Mouse (Mus musculus) G1E (cell line): Measurements from ENCODE around the gene Lrrc71. TPM values are rescaled to one million over a fixed set of nuclear protein-coding genes. Genes with fewer than 3 reads are reported as not detected.

Source experiments
- ATAC-seq: 2 replicates; pipeline ENCODE4 v1.8.0; 2016; ENCODE audit warnings: mild to moderate bottlenecking; ENCODE audit not compliant: insufficient number of reproducible peaks, poor library complexity, low FRiP score, severe bottlenecking; ENCODE audit errors: extremely low read depth
- DNase-seq: peaks from one replicate; pipeline ENCODE4 v3.0.0; 2012; ENCODE audit warnings: low spot score
- H3K27me3 ChIP-seq: 2 replicates; pipeline ENCODE4 v1.6.1; 2012; ENCODE audit warnings: mild to moderate bottlenecking, low read length, inconsistent platforms; ENCODE audit not compliant: insufficient read depth
- H3K36me3 ChIP-seq: replicated peaks from 2 replicates; pipeline ENCODE3; 2012; ENCODE audit warnings: mild to moderate bottlenecking, inconsistent platforms
- H3K4me1 ChIP-seq: 2 replicates; pipeline ENCODE4 v1.6.1; 2012; ENCODE audit warnings: low read depth, low read length, inconsistent platforms, mixed read lengths; ENCODE audit not compliant: insufficient read depth
- H3K4me3 ChIP-seq: 2 replicates; pipeline ENCODE4 v1.5.1; 2012; ENCODE audit warnings: low read depth, mild to moderate bottlenecking, inconsistent platforms, low read length, moderate library complexity, mixed read lengths
- H3K9me3 ChIP-seq: replicated peaks from 2 replicates; pipeline ENCODE4 v1.6.1; 2012; ENCODE audit warnings: inconsistent platforms
- CTCF ChIP-seq: IDR thresholded peaks from 2 replicates; pipeline ENCODE4 v1.5.1; 2012; ENCODE audit warnings: low read depth, low read length, inconsistent platforms, mixed read lengths
- GATA1 ChIP-seq: IDR thresholded peaks from 2 replicates; pipeline ENCODE4 v1.6.1; 2012; ENCODE audit warnings: borderline replicate concordance, low read length, inconsistent platforms, mixed read lengths
- GATA2 ChIP-seq: IDR thresholded peaks from 2 replicates; pipeline ENCODE4 v1.6.1; 2012; ENCODE audit warnings: low read depth, low read length, inconsistent platforms, borderline replicate concordance
- POLR2AphosphoS5 ChIP-seq: IDR thresholded peaks from 2 replicates; pipeline ENCODE4 v1.6.1; 2012; ENCODE audit warnings: low read depth, low read length, inconsistent platforms; ENCODE audit not compliant: insufficient replicate concordance
- TAL1 ChIP-seq: conservative IDR thresholded peaks from 2 replicates; pipeline ENCODE4 v1.6.1; 2012; ENCODE audit warnings: low read depth, low read length, inconsistent platforms, mixed read lengths
- polyA plus RNA-seq: library from polyadenylated mRNA; stranded (reverse); fragments of >175 nt; gene quantifications from 2 replicates; pipeline ENCODE4 v1.2.3, GENCODE M21; 2012
- total RNA-seq, 2 experiments: library from RNA; stranded (forward) in 1 of 2; stranded (reverse) in 1 of 2; fragments of 200-1000 nt in 1 of 2; fragments of >200 nt in 1 of 2; fragmentation: Nextera tagmentation in 1 of 2; gene quantifications; 2 replicates each; pipeline ENCODE4 v1.2.3; 2014 to 2017

Gene Lrrc71
- total and polyA plus RNA-seq, 3 experiments: 0.33 TPM; not detected in 2

- Histone ChIP-seq H3K9me3 (no peaks in the 10 kb centered on the region), H3K36me3 (peaks cover 89% of the 10 kb centered on the region), H3K27me3 (no peaks in the 10 kb centered on the region), H3K4me3 (no peak overlapping the region), H3K4me1 (no peaks in the 10 kb centered on the region)
- no peak for ATAC-seq
- DNase-seq: no peak
- no peak for TF ChIP-seq GATA2
Observed at GRCm38 (mm10) chr3:87728696-87729095, 19.7 kb downstream of the Lrrc71 start.

GRCm38 (mm10) chr3:87726191-87726590 is 22.2 kb downstream of the Lrrc71 start:
- no peak for DNase-seq
- Histone ChIP-seq H3K27me3 (no peaks in the 10 kb centered on the region), H3K9me3 (no peaks in the 10 kb centered on the region), H3K4me1 (no peaks in the 10 kb centered on the region), H3K36me3 (peaks cover 85% of the 10 kb centered on the region), H3K4me3 (no peak overlapping the region)
- ATAC-seq: no peak
- TF ChIP-seq GATA1 (no peak), GATA2 (no peak), CTCF (no peak), POLR2AphosphoS5 (no peak), TAL1 (no peak)

- Histone ChIP-seq H3K9me3 (no peaks in the 10 kb centered on the region), H3K27me3 (no peaks in the 10 kb centered on the region), H3K36me3 (peaks cover 86% of the 10 kb centered on the region), H3K4me3 (no peak overlapping the region), H3K4me1 (no peaks in the 10 kb centered on the region)
- TF ChIP-seq POLR2AphosphoS5 (no peak), TAL1 (no peak), GATA2 (no peak), GATA1 (no peak), CTCF (no peak)
- DNase-seq (no peak), ATAC-seq (no peak)
Observed at GRCm38 (mm10) chr3:87725396-87726160, 22.8 kb downstream of the Lrrc71 start.

GRCm38 (mm10) chr3:87724556-87724955 is 23.9 kb downstream of the Lrrc71 start:
- TF ChIP-seq CTCF: no peak
- no peak for TF ChIP-seq GATA1
- TF ChIP-seq TAL1: no peak
- no peak for TF ChIP-seq GATA2
- no peak for TF ChIP-seq POLR2AphosphoS5
- no peak for ATAC-seq

GRCm38 (mm10) chr3:87718525-87718924 is 29.9 kb downstream of the Lrrc71 start:
- Histone ChIP-seq H3K4me3 (no peak overlapping the region), H3K36me3 (peaks cover 67% of the 10 kb centered on the region), H3K4me1 (no peaks in the 10 kb centered on the region), H3K9me3 (no peaks in the 10 kb centered on the region), H3K27me3 (no peaks in the 10 kb centered on the region)
- TF ChIP-seq GATA1: no peak
- no peak for TF ChIP-seq GATA2
- TF ChIP-seq TAL1: no peak
- TF ChIP-seq POLR2AphosphoS5: no peak
- TF ChIP-seq CTCF: no peak
- DNase-seq: no peak
- no peak for ATAC-seq

More at GRCm38 (mm10) chr3:87724556-87724955, 23.9 kb downstream of the Lrrc71 start:
- Histone ChIP-seq H3K4me1 (no peaks in the 10 kb centered on the region), H3K4me3 (no peak overlapping the region), H3K36me3 (peaks cover 78% of the 10 kb centered on the region), H3K27me3 (no peaks in the 10 kb centered on the region), H3K9me3 (no peaks in the 10 kb centered on the region)
- no peak for DNase-seq

Other genes with a start within 250 kb of the Lrrc71 start
- gene Etv3, start 223.2 kb downstream of the Lrrc71 start, total RNA-seq (2014; fragmentation: Nextera tagmentation): 12.2 and 13.6 TPM in 2 replicates
- gene Etv3, start 223.2 kb downstream of the Lrrc71 start, total RNA-seq (2017): 12.4 and 16.6 TPM in 2 replicates
- gene Etv3, start 223.2 kb downstream of the Lrrc71 start, polyA plus RNA-seq: 12.6 and 15.7 TPM in 2 replicates
- gene Arhgef11, start 131.1 kb downstream of the Lrrc71 start, total RNA-seq (2014; fragmentation: Nextera tagmentation): 11.4 and 14.4 TPM in 2 replicates
- gene Arhgef11, start 131.1 kb downstream of the Lrrc71 start, total RNA-seq (2017): 9.4 and 14.5 TPM in 2 replicates
- 3.2 and 5.1 TPM in 2 replicates for gene Arhgef11, start 131.1 kb downstream of the Lrrc71 start, polyA plus RNA-seq
- gene Ntrk1, start 46.5 kb upstream of the Lrrc71 start, total RNA-seq (2014; fragmentation: Nextera tagmentation): not detected in 2 replicates
- not detected in 2 replicates for gene Ntrk1, start 46.5 kb upstream of the Lrrc71 start, total RNA-seq (2017)
- not detected in 2 replicates for gene Ntrk1, start 46.5 kb upstream of the Lrrc71 start, polyA plus RNA-seq
- gene Insrr, start 48.3 kb upstream of the Lrrc71 start, total RNA-seq (2014; fragmentation: Nextera tagmentation): not detected in 2 replicates
- 0.05 and 0.06 TPM in 2 replicates for gene Insrr, start 48.3 kb upstream of the Lrrc71 start, total RNA-seq (2017)
- not detected in 2 replicates for gene Insrr, start 48.3 kb upstream of the Lrrc71 start, polyA plus RNA-seq
- not detected in 2 replicates for gene Pear1, start 75.7 kb upstream of the Lrrc71 start, total RNA-seq (2014; fragmentation: Nextera tagmentation)
- gene Pear1, start 75.7 kb upstream of the Lrrc71 start, total RNA-seq (2017): under 0.01 and 0.05 TPM in 2 replicates
- gene Pear1, start 75.7 kb upstream of the Lrrc71 start, polyA plus RNA-seq: not detected in 2 replicates
- gene Sh2d2a, start 98.1 kb upstream of the Lrrc71 start, total RNA-seq (2014; fragmentation: Nextera tagmentation): not detected in 2 replicates
- 0.16 and 0.17 TPM in 2 replicates for gene Sh2d2a, start 98.1 kb upstream of the Lrrc71 start, total RNA-seq (2017)
- not detected in 2 replicates for gene Sh2d2a, start 98.1 kb upstream of the Lrrc71 start, polyA plus RNA-seq
- 41.3 and 44.7 TPM in 2 replicates for gene Prcc, start 137.0 kb upstream of the Lrrc71 start, total RNA-seq (2014; fragmentation: Nextera tagmentation)
- gene Prcc, start 137.0 kb upstream of the Lrrc71 start, total RNA-seq (2017): 28.5 and 32.3 TPM in 2 replicates
- gene Prcc, start 137.0 kb upstream of the Lrrc71 start, polyA plus RNA-seq: 75.9 and 99.7 TPM in 2 replicates
- gene Hdgf, start 157.7 kb upstream of the Lrrc71 start, total RNA-seq (2014; fragmentation: Nextera tagmentation): 722 and 799 TPM in 2 replicates
- gene Hdgf, start 157.7 kb upstream of the Lrrc71 start, total RNA-seq (2017): 506 and 578 TPM in 2 replicates
- gene Hdgf, start 157.7 kb upstream of the Lrrc71 start, polyA plus RNA-seq: 1,810 and 2,017 TPM in 2 replicates
- 289 and 317 TPM in 2 replicates for gene Mrpl24, start 170.9 kb upstream of the Lrrc71 start, total RNA-seq (2014; fragmentation: Nextera tagmentation)
- 183 and 204 TPM in 2 replicates for gene Mrpl24, start 170.9 kb upstream of the Lrrc71 start, total RNA-seq (2017)
- 21.2 and 24.9 TPM in 2 replicates for gene Mrpl24, start 170.9 kb upstream of the Lrrc71 start, polyA plus RNA-seq
- gene Isg20l2, start 181.7 kb upstream of the Lrrc71 start, total RNA-seq (2014; fragmentation: Nextera tagmentation): 67.3 and 70.8 TPM in 2 replicates
- 54.1 and 54.9 TPM in 2 replicates for gene Isg20l2, start 181.7 kb upstream of the Lrrc71 start, total RNA-seq (2017)
- gene Isg20l2, start 181.7 kb upstream of the Lrrc71 start, polyA plus RNA-seq: 15.8 and 18.3 TPM in 2 replicates
- 14.9 and 20.4 TPM in 2 replicates for gene Rrnad1, start 182.1 kb upstream of the Lrrc71 start, total RNA-seq (2014; fragmentation: Nextera tagmentation)
- gene Rrnad1, start 182.1 kb upstream of the Lrrc71 start, total RNA-seq (2017): 19.2 and 24.8 TPM in 2 replicates
- 28.7 and 38.2 TPM in 2 replicates for gene Rrnad1, start 182.1 kb upstream of the Lrrc71 start, polyA plus RNA-seq
- not detected in 2 replicates for gene Crabp2, start 200.0 kb upstream of the Lrrc71 start, total RNA-seq (2014; fragmentation: Nextera tagmentation)
- gene Crabp2, start 200.0 kb upstream of the Lrrc71 start, total RNA-seq (2017): 0.38 TPM in 1 of 2 replicates, not detected in the other
- not detected in 2 replicates for gene Crabp2, start 200.0 kb upstream of the Lrrc71 start, polyA plus RNA-seq
- gene Nes, start 222.5 kb upstream of the Lrrc71 start, total RNA-seq (2014; fragmentation: Nextera tagmentation): not detected in 2 replicates
- 0.12 and 0.22 TPM in 2 replicates for gene Nes, start 222.5 kb upstream of the Lrrc71 start, total RNA-seq (2017)
- 0.02 TPM in 2 replicates for gene Nes, start 222.5 kb upstream of the Lrrc71 start, polyA plus RNA-seq